Mouse (Mus musculus) megakaryocyte, embryonic 14.5 days (primary cell): ENCODE data around the gene 1700092M07Rik.

Experiments
- FLI1 ChIP-seq: IDR thresholded peaks from 2 replicates; pipeline ENCODE4 v1.6.1; 2012; ENCODE audit warnings: low read length, inconsistent platforms, mixed read lengths
- GATA1 ChIP-seq: IDR thresholded peaks from 3 replicates; pipeline ENCODE4 v1.6.1; 2012; ENCODE audit warnings: mixed read lengths, low read length, inconsistent platforms, borderline replicate concordance

GRCm38 (mm10) chr19:8714653-8715481, 25.7 kb upstream of the 1700092M07Rik start:
- TF ChIP-seq GATA1 (no peak), FLI1 (no peak)
